Mouse (Mus musculus) midbrain, embryonic 16.5 days (tissue): ENCODE results near the gene Mrpl17. TPM values are rescaled to one million over a fixed set of nuclear protein-coding genes. Genes with fewer than 3 reads are reported as not detected.
A peak's percentile ranks its signal among the peaks of the same experiment; 100 is the strongest.
"Not testable (repeated sequence)": the region's sequence is repeated elsewhere in the genome, so short reads cannot be mapped to it uniquely, and the experiment has no call there.

ENCODE experiments used
- ATAC-seq: fragments of 200-750 bp; cut with Nextera tagmentation; 2 replicates; pipeline ENCODE4 v1.8.0; 2017; ENCODE audit warnings: moderate TSS enrichment
- H3K27ac ChIP-seq: fragments of 300-500 bp; sonication (generic); 2 replicates; pipeline ENCODE4 v1.5.1; 2014; ENCODE audit warnings: mild to moderate bottlenecking, low read length, mixed read lengths
- H3K27me3 ChIP-seq: fragments of 300-500 bp; sonication (generic); 2 replicates; pipeline ENCODE4 v1.6.1; 2014; ENCODE audit warnings: low read depth, low read length, mixed read lengths; ENCODE audit not compliant: control insufficient read depth, insufficient read depth
- H3K36me3 ChIP-seq: fragments of 300-500 bp; sonication (generic); 2 replicates; pipeline ENCODE4 v1.6.1; 2014; ENCODE audit warnings: mild to moderate bottlenecking, low read length, moderate library complexity, mixed read lengths; ENCODE audit not compliant: control insufficient read depth, insufficient read depth
- H3K4me1 ChIP-seq: fragments of 300-500 bp; sonication (generic); 2 replicates; pipeline ENCODE4 v1.6.1; 2014; ENCODE audit warnings: mild to moderate bottlenecking, low read length, mixed read lengths; ENCODE audit not compliant: control insufficient read depth, insufficient read depth
- H3K4me2 ChIP-seq: fragments of 300-500 bp; sonication (generic); 2 replicates; pipeline ENCODE4 v1.6.1; 2014; ENCODE audit warnings: mild to moderate bottlenecking, low read length, mixed read lengths
- H3K4me3 ChIP-seq: fragments of 300-500 bp; sonication (generic); 2 replicates; pipeline ENCODE4 v1.5.1; 2014; ENCODE audit warnings: low read depth, mild to moderate bottlenecking, low read length, moderate library complexity, mixed read lengths
- H3K9ac ChIP-seq: fragments of 300-500 bp; sonication (generic); 2 replicates; pipeline ENCODE4 v1.6.1; 2014; ENCODE audit warnings: low read depth, low read length, mixed read lengths
- H3K9me3 ChIP-seq: fragments of 300-500 bp; sonication (generic); replicated peaks from 2 replicates; pipeline ENCODE4 v1.6.1; 2014; ENCODE audit warnings: mild to moderate bottlenecking, low read length, mixed read lengths; ENCODE audit not compliant: control insufficient read depth, poor library complexity, severe bottlenecking
- WGBS: fragments of 180-500 bp; shearing (Covaris S2); extraction: QIAGEN DNeasy Blood & Tissue Kit; methylation state at CpG from one replicate; pipeline ENCODE4 v1.1.7; 2014; 5-methylcytosine and 5-hydroxymethylcytosine counted together
- polyA plus RNA-seq: library from polyadenylated mRNA; unstranded; fragments of >200 nt; fragmentation: Nextera tagmentation; extraction: Ambion mirVana; gene quantifications from 2 replicates; pipeline ENCODE4 v1.2.1, GENCODE M21; 2015

Gene Mrpl17
- polyA plus RNA-seq: 160 TPM in 2 replicates

DNA sequence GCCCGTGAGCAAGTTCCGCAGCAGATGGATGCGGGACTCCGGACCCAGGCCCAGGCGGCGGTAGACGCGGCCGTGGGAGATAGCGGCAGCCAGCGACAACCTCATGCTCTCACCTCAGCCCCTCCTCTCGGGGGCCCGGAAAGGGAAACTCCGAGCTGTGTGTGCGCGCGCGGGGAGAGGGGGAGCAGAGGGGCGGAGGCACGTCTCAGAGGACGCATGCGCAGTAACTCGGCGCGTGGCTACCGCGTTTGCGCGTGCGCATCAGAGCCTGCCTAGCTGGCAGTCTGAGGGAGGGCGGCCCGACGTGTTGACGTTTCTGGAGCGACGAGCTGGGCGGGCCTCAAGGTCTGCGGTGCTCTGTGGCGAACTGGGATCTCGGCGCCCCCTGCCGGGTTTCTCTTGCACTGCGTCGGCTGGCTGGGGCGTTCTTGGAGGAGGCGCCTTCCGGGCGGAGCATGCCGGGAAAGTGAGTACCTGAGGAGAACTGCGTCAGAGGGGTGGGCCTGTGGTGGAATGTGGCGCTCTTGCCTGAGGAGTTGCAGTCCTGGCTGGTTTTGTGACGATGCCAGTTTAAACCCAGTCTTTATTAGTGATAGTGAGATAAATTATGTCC lies at the start of gene Mrpl17:
TSS of gene Mrpl17 (minus strand) at position 223 of the 613 bp plus-strand sequence.
- H3K27ac ChIP-seq: peak within 1 kb of the TSS; percentile 88
- H3K4me3 ChIP-seq: peak within 1 kb of the TSS; percentile 55
- peak within 1 kb of the TSS; percentile 83 for H3K9ac ChIP-seq
- no peaks in the 10 kb centered on the region for H3K9me3 ChIP-seq
- peak; percentile 98 for ATAC-seq
- H3K36me3 ChIP-seq: peaks cover 6% of the 10 kb centered on the region
- H3K4me2 ChIP-seq: peak within 1 kb of the TSS; percentile 73
- no peaks in the 10 kb centered on the region for H3K27me3 ChIP-seq
- H3K4me1 ChIP-seq: peaks cover 12% of the 10 kb centered on the region
- WGBS: under 1% methylated on average over 52 of the region's 52 CpGs

GRCm38 (mm10) chr7:105855718-105856560 lies 45.0 kb upstream of the Mrpl17 start:
- H3K9me3 ChIP-seq, H3K4me1 ChIP-seq, H3K27me3 ChIP-seq, H3K4me3 ChIP-seq, H3K4me2 ChIP-seq, H3K9ac ChIP-seq, H3K27ac ChIP-seq, H3K36me3 ChIP-seq, ATAC-seq: not testable (repeated sequence)
- no CpG with 5 or more reads among the region's 2 CpGs for WGBS

GRCm38 (mm10) chr7:105824281-105824680 lies 13.4 kb upstream of the Mrpl17 start:
- Histone ChIP-seq H3K4me2 (no peak overlapping the region), H3K4me3 (no peak overlapping the region), H3K36me3 (no peaks in the 10 kb centered on the region), H3K27me3 (no peaks in the 10 kb centered on the region), H3K27ac (no peak overlapping the region), H3K4me1 (no peaks in the 10 kb centered on the region), H3K9me3 (no peaks in the 10 kb centered on the region), H3K9ac (no peak overlapping the region)
- no peak for ATAC-seq
- 73% methylated on average over 7 of the region's 7 CpGs for WGBS

DNA sequence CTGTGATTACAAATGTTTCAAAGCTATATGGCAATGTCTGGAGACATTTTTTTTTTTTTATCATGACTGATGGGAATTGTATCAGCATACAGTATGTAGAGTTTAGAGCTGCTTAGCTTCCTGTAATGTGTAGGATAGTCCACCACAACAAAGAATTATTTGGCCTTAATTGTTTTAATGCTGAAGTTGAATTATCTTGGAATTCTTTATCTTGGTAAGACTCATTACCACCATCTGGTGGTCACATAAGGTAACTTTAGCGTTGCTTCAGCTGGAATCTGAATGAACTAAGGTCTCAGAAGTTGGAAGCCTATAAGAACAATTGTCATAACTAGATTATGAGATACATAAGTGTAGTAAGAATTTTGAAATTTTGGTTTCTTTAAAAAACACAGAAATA lies 7.6 kb upstream of the Mrpl17 start:
- H3K4me3 ChIP-seq: no peak overlapping the region
- no peaks in the 10 kb centered on the region for H3K27me3 ChIP-seq
- WGBS: 0% methylated on average over 1 of the region's 1 CpGs
- H3K9me3 ChIP-seq: no peaks in the 10 kb centered on the region
- no peak overlapping the region for H3K9ac ChIP-seq
- H3K4me1 ChIP-seq: no peaks in the 10 kb centered on the region
- no peak overlapping the region for H3K4me2 ChIP-seq
- no peak overlapping the region for H3K27ac ChIP-seq
- H3K36me3 ChIP-seq: no peaks in the 10 kb centered on the region
- ATAC-seq: 0 out of 2 replicates have a peak, but pooled peaks have one; percentile 27

GRCm38 (mm10) chr7:105816736-105817135 lies 5.8 kb upstream of the Mrpl17 start:
- Histone ChIP-seq H3K4me2 (no peak overlapping the region), H3K9me3 (no peaks in the 10 kb centered on the region), H3K36me3 (no peaks in the 10 kb centered on the region), H3K27me3 (no peaks in the 10 kb centered on the region), H3K4me3 (no peak overlapping the region), H3K9ac (no peak overlapping the region), H3K4me1 (no peaks in the 10 kb centered on the region), H3K27ac (no peak overlapping the region)
- no peak for ATAC-seq

DNA sequence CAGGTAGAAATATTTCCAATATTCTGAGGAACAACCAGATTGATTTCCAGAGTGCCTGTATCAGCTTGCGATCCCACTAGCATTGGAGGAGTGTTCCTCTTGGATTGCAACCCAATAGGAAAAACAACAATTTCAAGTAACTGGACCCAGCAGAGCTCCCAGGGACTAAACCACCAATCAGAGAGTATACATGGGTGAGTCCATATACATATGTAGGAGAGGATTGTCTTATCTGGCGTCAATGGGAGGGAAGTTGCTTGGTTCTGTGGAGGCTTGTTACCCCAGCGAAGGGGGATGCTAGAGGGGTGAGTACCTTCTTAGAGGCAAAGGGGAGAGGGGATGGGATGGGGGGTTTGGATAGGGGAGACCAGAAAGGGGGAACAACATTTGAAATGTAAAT lies 2.4 kb upstream of the Mrpl17 start:
- 85% methylated on average over 3 of the region's 3 CpGs for WGBS
- H3K36me3 ChIP-seq: peaks cover 6% of the 10 kb centered on the region
- no peak overlapping the region for H3K4me3 ChIP-seq
- no peak overlapping the region for H3K9ac ChIP-seq
- no peak overlapping the region for H3K27ac ChIP-seq
- H3K4me2 ChIP-seq: no peak overlapping the region
- ATAC-seq: no peak
- H3K27me3 ChIP-seq: no peaks in the 10 kb centered on the region
- H3K9me3 ChIP-seq: no peaks in the 10 kb centered on the region
- peaks cover 12% of the 10 kb centered on the region for H3K4me1 ChIP-seq

DNA sequence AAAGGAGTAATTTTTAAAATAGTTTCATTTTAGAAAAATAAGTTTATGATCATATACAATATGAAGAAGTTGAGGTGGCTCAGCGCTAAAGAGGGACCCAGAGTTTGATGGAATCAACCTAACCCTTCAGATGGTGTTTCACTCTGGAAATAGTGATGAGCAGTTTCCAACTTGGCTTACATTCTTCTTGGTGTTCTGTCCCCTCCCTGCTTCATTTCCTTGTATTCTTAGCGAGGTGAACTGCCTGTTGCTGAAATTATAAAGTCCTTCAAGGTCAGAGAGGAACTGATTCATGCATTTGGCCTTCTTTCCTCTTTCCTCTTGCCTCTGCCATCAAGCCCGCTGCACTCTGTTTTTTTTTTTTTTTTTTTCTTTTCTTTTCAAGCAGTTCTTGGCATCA lies 1.7 kb upstream of the Mrpl17 start:
- Histone ChIP-seq H3K4me3 (no peak overlapping the region), H3K4me1 (peaks cover 12% of the 10 kb centered on the region), H3K27ac (no peak overlapping the region), H3K4me2 (no peak overlapping the region), H3K27me3 (no peaks in the 10 kb centered on the region), H3K9ac (no peak overlapping the region), H3K9me3 (no peaks in the 10 kb centered on the region), H3K36me3 (peaks cover 6% of the 10 kb centered on the region)
- ATAC-seq: no peak
- 81% methylated on average over 3 of the region's 3 CpGs for WGBS

DNA sequence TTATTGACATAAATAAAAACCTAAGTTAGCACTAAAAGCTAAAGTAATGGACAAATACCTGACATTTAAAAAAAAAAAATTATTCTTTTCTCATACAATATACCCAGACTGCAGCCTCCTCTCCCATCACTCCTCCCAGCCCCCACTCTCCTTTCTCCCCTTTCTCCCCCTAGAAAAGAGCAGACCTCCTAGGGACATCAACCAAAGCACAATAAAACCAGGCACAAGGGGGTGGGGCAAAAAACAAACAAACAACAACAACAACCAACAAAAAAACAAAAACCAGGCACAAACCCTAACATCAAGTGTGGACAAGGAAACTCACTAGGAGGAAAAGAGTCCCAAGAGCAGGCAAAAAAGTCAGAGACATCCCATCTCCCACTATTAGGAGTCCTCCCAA lies 617 bp upstream of the Mrpl17 start:
- peak overlapping the region; percentile 36; the same call in 1 of the 2 replicates for H3K4me2 ChIP-seq
- H3K27me3 ChIP-seq: no peaks in the 10 kb centered on the region
- H3K9ac ChIP-seq: no peak overlapping the region
- no peak overlapping the region for H3K27ac ChIP-seq
- peaks cover 6% of the 10 kb centered on the region for H3K36me3 ChIP-seq
- no peak overlapping the region for H3K4me3 ChIP-seq
- no peaks in the 10 kb centered on the region for H3K9me3 ChIP-seq
- H3K4me1 ChIP-seq: peaks cover 12% of the 10 kb centered on the region
- ATAC-seq: peak; percentile 33

- Histone ChIP-seq H3K27me3 (no peaks in the 10 kb centered on the region), H3K27ac (peak overlapping the region; percentile 88), H3K4me3 (peak overlapping the region; percentile 55), H3K9me3 (no peaks in the 10 kb centered on the region), H3K36me3 (peaks cover 6% of the 10 kb centered on the region), H3K9ac (peak overlapping the region; percentile 83), H3K4me2 (peak overlapping the region; percentile 73), H3K4me1 (peaks cover 12% of the 10 kb centered on the region)
- 4% methylated on average over 37 of the region's 37 CpGs for WGBS
- ATAC-seq: peak; percentile 79
Observed at GRCm38 (mm10) chr7:105810280-105810876, 521 bp downstream of the Mrpl17 start.
